Mouse (Mus musculus) right cerebral cortex, postnatal 25 days (tissue): ENCODE data around the gene Dnajc5g.

Experiments
- DNase-seq: peaks from one replicate; pipeline ENCODE4 v3.0.0; 2022

The Dnajc5g gene

DNA sequence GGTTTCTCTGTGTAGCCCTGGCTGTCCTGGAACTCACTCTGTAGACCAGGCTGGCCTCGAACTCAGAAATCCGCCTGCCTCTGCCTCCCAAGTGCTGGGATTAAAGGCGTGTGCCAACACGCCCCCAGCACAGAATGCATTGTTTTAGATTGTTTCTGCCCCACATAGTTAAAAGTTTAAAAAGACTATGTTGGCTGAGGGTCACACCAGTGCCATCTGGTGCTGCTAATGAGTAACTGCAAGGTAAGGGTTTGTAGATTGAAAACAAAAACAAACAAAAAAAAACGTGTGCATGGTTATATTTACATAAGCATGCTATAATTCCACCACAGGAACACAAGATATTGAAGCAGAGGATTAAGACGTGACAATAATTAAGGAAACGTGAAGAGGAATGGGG, 4.7 kb downstream of the Dnajc5g start:
- no peak for DNase-seq

DNA sequence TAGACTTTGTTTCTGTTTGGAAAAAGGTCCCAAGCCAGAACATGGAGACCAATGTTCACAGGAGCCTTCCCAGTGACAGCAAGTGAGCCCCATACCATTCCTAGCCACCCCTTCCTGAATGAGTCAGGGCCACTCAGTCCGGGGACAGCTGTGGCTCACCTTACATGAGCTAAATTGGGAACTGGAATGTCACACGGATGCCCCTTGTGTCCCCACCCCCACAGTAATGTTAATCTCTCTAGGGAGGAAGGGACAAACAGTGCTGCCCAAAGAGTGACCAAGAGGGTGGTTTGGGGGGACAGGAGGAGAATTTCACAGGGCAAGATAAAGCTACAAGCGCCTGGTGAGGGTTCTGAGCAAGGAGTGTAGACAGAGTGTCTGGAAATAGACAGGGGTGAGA, 10.3 kb downstream of the Dnajc5g start, which contains the start of gene Trim54:
Gene Trim54 (plus strand): TSS at position 359 of the 400 bp plus-strand sequence.
- no peak for DNase-seq

DNA sequence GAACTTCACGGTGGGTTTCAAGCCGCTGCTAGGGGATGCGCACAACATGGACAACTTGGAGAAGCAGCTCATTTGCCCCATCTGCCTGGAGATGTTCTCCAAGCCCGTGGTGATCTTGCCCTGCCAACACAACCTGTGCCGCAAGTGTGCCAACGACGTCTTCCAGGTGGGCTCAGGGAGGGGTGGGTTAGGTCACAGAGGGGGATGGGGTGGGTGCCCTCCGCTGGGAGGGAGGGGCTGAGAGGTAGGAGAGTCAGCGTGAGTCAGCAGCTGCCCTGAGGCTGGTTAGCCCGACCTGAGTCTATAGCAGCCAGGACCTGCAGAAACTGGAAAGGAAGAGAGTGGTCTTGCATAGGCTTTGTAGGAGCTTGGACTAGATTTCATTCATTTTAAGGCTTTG, 10.8 kb downstream of the Dnajc5g start:
- no peak for DNase-seq

DNA sequence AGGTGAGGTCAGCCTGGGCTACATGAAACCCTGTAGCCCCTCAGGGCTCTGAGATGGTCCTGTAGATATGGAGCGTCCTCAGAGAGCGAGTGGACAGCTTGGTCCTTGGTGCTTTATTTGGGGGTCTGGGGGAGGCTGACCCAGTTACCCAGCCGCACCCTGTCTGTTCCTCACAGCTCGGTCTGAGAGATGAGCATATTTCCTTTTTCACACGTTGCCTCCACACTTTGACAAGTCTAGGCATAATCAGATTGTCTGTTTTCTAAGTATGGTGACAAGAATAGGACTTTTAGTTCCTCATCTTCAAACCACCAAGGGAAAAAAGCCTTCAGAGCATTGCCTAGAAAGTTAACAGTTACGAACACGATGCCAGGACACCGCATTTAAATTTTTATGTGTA, 15.0 kb downstream of the Dnajc5g start:
- DNase-seq: peak; percentile 35

DNA sequence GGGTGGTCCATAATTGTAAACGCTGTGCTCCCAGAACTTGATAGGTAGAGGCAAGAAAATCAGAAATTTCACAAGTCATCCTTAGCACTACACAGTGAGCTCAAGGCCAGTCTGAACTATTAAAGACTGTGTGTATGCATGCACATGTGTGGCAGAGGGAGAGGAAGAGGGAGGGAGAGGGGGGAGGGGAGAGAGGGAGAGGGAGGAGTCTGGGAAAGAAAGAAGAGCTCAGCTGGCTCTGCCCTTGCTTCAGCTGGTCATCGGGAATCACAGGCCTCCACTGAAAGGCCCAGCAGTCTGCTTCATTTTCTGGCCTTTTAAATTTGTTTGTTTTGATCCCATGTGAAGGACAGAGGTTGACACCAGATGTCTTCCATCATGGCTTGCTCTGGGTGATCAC, 17.4 kb downstream of the Dnajc5g start:
- DNase-seq: no peak

DNA sequence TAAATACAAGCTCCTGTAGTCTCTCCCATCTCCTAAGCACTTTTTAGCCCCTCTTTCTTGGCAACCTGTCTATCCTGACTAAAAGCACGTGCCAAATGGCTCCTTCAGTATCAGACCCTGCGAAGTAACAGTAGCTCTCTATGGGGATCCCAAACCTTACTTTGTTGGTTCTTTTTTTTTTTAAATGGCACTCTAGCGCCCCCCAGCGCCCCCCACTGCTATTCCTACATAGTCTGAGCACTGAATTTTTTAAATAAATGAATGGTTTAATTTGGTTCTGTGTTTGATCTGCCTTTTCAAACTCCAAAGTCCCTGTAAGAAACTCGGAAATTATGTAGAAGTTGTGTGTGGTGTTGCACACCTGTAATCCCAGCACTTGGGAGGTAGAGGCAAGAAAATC, 20.0 kb downstream of the Dnajc5g start:
- no peak for DNase-seq

DNA sequence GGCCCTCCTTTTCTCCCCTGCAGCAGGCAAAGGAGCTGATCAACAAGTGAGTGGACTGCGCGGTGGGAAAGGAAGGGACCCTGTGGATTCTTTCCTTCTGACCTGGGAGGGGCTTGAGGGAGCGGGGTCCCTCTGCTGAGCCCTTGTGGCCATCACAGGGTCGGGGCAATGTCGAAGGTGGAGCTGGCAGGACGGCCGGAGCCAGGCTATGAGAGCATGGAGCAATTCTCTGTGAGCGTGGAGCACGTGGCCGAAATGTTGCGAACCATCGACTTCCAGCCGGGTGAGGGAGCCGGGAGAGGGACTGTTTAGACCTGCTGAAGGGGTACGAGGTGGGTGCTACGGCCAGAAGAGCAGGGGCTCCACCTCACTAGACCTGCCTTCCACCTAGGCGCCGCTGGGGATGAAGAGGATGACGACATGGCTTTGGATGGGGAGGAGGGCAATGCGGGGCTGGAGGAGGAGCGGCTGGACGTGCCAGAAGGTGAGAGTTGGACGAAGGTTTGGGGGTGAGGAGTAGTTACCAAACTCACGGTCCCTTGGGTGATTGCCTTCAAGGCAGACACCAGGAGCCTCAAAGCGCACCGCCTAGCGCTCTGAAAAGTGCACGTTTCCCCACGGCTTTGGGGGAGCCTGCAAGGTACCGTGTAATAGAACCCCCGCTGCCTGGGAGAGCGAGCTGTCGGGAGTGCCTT, 30.8 kb downstream of the Dnajc5g start:
- DNase-seq: no peak

DNA sequence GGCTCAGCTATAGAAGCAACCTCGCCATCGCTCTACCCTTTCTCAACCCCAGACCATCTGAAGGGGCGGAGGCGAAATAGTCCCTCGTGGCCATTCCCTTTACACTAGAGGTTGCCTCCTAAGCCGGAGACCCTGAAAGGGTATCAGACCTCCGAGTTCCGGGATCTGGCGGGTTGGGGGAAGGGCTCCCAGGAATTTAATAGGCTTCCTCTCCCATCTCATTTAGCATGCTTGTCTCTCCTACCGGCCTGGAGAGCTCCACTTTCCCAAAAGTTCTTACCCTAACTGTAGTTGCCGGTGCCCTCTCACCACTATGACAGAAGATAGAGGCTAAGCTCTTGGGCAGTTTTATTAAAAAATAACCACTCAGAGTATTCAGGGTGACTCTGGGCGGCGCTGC, 31.6 kb downstream of the Dnajc5g start:
- DNase-seq: no peak

DNA sequence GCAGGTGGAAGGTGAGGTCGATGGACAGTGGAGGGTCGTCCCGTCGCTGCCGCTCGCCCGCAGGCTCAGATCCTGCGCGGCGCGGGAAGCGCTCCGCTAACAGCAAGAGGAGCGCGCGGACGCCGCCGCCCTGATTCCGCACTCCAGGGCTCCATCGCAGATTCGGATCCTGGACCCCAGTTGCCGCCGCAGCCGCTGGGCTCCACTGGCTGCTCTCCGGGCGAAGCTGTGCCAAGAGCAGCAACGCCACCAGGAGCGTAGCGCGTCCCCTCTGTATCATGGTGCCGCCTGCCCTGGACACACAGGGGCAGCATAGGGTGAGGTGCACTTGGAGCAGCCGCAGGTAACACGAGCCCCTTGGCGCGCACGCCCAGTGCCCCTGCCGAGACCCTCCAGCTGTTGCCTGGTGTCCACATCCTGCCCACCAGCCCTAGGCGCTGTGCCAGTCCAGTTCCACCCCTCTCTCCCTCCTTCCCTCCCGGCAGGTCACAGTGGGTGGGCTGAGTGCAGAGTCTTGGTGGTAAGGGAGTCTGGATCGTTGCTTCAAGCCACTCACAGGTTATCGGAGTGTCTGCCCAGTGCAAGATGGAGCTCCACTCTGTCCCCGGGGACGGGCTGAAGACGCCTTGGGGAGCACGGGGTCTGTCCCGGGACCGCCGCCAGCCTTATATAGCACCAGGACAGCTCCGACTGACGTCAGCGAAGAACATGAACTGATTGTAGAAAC, 32.3 kb downstream of the Dnajc5g start, which contains the start of gene Ucn:
Gene Ucn (minus strand): TSS at position 589 of the 727 bp plus-strand sequence.
- no peak for DNase-seq

DNA sequence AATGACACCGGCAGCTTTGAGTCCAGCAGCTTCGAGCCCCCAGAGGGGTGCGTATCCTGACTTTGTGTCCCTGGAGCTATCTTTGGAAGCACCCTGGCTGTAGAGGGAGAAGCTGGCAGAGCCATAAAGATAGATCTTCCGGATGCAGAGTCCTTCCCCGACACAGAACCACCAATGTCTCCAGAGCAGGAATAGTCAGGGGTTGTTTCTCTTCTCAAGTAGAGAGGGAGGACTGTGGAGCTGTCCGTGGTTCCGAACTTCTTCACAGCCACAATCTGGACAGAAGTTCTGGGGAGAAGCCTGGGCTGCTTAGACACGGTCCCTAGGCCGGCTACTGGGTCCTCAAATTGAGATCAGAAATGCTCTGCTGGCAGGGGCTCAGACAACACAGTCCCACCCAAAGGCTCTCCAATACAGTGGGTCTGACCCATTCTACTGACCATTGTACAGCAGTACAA, 32.9 kb downstream of the Dnajc5g start:
- no peak for DNase-seq

DNA sequence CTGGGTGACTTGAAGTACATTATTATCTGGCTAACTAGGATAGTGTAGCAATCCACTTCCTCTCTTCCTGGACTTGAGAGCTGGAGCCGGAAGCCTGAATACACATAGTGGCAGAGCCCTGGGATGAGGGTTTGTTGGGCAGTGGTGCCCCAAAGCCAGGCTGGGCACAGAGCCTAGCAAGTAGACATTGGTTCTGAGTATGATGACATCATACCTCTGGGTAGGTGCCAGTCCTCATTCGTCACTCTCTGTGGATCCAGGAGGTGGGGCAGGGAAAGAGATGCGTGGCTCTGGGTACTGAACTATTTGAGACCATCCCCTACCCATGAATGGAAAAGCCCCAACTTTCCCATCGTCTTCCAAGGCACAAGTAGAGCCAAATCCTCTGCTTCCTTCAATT, 43.7 kb downstream of the Dnajc5g start:
- no peak for DNase-seq

DNA sequence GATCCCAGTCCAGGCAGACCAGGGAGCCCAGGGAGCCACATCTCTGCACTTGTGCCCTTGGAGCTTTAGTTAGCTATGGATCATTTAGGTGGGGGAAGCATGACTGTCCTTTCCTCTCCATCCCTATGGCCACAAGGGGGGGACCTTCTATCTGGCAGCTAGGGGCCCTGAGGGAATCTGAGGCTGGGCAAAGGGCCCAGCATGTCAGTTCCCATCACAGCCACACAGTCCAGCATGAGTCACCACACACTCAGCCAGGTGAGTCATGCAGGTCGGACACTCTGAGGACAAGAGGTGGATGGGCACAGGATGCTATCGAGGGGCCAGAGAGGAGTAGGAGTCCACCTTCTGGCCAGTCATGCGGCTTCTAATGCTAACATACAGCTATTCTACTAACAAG, 45.7 kb downstream of the Dnajc5g start:
- DNase-seq: no peak

DNA sequence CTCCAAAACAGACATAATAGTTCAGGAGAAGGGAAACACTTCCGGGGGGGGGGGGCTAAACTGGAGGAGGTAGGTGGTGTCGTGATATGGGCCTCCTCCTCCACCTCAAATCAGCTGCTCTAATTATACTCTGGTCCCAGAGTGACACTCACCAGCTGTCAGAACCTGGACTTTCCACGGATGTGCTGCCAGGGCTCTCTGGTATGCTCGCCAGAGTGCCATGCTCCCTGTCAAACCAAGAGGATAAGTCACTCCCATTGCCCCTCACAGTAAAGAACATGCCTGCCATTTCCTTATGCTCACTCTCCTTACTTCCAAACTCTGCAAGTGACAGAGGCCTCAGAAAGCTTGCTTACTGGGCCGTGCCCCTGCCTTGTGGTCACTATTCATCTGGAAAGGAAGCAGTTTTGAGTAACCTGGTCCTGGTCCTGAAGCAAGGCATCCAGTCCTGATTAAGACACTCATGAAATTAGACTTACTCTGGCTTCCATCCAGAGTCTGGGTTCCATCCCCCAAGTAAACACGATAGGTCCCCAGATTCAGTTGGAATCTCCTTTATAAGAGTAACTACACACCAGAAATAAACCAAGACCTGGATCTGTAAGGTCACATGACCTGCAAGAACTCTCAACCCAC, 47.5 kb downstream of the Dnajc5g start:
- no peak for DNase-seq

DNA sequence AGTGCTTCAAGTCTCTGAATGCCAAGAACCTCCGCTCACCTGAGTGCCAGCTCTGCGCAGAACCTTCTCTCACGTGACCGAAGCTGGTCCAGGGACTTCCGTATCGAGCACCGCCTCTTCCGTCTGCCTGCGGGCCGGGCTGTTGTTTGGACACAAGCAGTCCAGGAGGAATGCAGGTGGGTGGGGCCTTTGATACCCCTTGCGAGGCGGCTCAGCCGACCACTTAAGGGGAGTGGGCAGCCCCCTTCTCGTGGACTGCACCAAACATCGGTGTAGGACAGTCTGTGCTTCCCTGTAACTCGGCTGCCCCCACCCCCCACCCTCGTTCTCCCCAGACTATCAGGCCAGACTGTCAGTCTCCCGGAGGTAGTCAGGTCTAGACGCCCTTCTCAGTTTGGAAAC, 48.1 kb downstream of the Dnajc5g start, which contains the start of gene Mpv17:
Gene Mpv17 (minus strand): TSS at position 100 of the 402 bp plus-strand sequence.
- DNase-seq: peak; percentile 84
